Mouse (Mus musculus) embryo, embryonic 11.5 days (tissue): ENCODE results near the gene Doc2g.

Experiments
- DNase-seq: peaks from one replicate; pipeline ENCODE4 v3.0.0-alpha.2; 2012; ENCODE audit warnings: low read depth, low spot score

Doc2g gene

GRCm38 (mm10) chr19:4051741-4052515 is 48.8 kb downstream of the Doc2g start:
- DNase-seq, result peak; percentile 45

GRCm38 (mm10) chr19:4052516-4053030 is 49.5 kb downstream of the Doc2g start:
- no peak for DNase-seq

- no peak for DNase-seq
Measured at GRCm38 (mm10) chr19:4054613-4055012, 51.5 kb downstream of the Doc2g start.

DNA sequence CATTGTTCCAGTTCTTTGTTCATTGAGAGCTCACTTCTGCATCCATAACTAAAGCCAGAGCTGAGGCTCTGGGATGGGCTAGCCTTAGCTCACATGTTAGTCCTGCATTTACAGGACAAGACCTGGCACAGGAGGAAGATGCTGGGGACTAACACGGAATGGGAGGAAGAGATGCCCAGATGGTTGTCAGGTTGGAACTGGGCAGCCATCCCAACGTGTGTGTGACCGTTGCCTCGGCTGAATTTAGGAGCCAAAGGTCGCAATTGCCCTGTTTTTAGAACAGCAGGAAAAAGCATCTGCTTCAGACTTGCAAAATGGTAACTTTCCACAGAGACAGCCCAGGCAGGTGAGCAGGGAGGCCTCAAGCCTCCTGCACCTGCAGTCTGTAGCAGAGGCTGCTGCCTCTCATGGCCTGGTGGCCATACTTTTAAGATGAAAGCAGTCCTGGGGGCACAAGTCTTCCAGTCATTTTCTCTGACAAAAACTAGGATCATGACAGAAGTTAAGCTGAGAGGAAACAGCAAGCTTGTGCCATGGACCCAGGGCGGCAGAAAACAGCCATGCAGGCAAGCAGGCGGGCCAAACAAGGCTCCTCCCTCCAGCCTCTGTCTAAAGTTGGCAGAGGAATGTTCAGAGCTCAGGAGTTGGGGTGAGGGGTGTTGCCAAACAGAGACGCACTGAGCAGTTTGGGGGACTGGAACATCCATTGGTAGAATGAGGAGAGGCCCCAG is 52.3 kb downstream of the Doc2g start:
- DNase-seq, result no peak

- no peak for DNase-seq
Measured at GRCm38 (mm10) chr19:4055947-4056693, 53.0 kb downstream of the Doc2g start.
